Mouse (Mus musculus): ENCODE measurements around the gene Lzts3. TPM values are rescaled to one million over a fixed set of nuclear protein-coding genes. Genes with fewer than 3 reads are reported as not detected.

The Lzts3 gene
- polyA plus RNA-seq, 2 experiments: 1.4 to 14.6 TPM

DNA sequence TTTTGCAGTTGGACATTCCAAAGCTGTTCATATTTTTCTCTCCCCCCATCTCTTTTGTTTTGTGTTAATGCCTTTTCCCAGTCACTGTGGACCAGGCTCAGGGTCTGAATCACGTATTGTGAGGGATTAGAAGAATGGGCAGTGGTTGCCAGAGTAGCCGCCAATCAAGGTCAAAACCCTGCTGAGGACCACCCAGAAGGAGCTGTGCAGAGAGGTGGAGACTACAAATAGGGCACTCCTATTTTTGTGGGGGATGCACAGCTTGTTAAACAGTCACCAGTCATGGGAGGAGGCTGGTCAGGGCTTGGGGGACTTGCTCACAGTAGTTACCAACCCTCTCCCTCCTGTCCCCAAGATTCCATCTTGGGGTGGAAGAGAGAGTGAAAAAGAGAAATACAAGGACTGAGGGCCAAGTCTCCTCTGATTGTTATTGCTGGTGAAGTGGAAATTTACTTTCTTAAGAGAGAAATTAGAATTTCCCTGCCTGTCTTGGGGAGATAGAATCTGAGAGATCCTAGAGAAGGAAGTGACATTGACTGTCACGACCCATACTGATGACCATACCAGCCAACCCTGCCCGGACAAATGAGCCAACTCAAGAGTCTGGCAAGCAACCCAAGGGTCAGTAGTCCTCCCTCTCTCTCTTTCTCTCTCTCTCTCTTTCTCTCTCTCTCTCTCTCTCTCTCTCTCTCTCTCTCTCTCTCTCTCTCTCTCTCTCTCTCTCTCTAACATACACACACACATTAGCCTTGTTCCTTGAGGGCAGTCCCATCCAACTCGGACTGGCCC, 9.5 kb downstream of the Lzts3 start:
- H3K4me2 ChIP-seq (replicated peaks; ENCODE audit: low read depth, low read length, severe bottlenecking): no peak overlapping the region
- H3K9me3 ChIP-seq (ENCODE audit: control insufficient read depth, low read length): no peaks in the 10 kb centered on the region
- H3K27ac ChIP-seq (replicated peaks; ENCODE audit: low read depth, low read length): no peak overlapping the region
- peaks cover 2% of the 10 kb centered on the region; the same call in 1 of the 2 replicates for H3K36me3 ChIP-seq (ENCODE audit: control insufficient read depth, insufficient read depth, low read length)
- H3K27me3 ChIP-seq (ENCODE audit: control insufficient read depth, insufficient read depth, low read length): peaks cover 30% of the 10 kb centered on the region
- 55% methylated on average over 5 of the region's 5 CpGs for WGBS
- no peak for ATAC-seq (ENCODE audit: low FRiP score, low read depth)
- peaks cover 17% of the 10 kb centered on the region for H3K4me1 ChIP-seq (ENCODE audit: control insufficient read depth, insufficient read depth, low read length)
- H3K9ac ChIP-seq (ENCODE audit: low read depth, low read length, severe bottlenecking): no peak overlapping the region
- no peak for TF ChIP-seq POLR2A (IDR thresholded peaks at IDR 0.05; ENCODE audit: borderline replicate concordance, extremely low read depth, insufficient read depth, insufficient read length)
- no peak overlapping the region for H3K4me3 ChIP-seq (replicated peaks; ENCODE audit: low read length)
- DNase-seq (ENCODE audit: low spot score): no peak

DNA sequence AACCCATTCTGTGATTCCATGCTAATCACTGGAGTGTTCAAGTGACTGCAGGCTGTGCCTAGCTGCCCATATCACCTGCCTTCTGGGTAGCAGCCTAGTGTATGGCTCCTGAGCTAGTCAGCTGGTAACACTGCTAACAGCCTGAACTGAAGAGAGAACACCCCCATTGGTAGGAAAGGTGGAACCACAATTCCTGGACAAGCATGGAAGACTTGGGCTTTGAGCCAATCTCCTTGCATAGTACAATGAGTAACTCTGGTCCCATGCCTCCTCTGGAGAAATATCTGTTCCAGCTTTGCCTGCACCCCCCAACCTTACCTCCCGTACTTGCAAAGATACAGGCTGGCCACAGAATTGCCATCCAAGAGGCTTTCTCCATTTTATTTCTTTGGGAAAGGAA, 10.2 kb downstream of the Lzts3 start:
- ATAC-seq (ENCODE audit: low FRiP score, low read depth): no peak
- WGBS: 63% methylated on average over 1 of the region's 1 CpGs
- Histone ChIP-seq H3K4me1 (ENCODE audit: control insufficient read depth, insufficient read depth, low read length) (peaks cover 17% of the 10 kb centered on the region), H3K27me3 (ENCODE audit: control insufficient read depth, insufficient read depth, low read length) (peaks cover 29% of the 10 kb centered on the region), H3K9ac (ENCODE audit: low read depth, low read length, severe bottlenecking) (no peak overlapping the region), H3K9me3 (ENCODE audit: control insufficient read depth, low read length) (no peaks in the 10 kb centered on the region), H3K4me3 (replicated peaks; ENCODE audit: low read length) (no peak overlapping the region), H3K4me2 (replicated peaks; ENCODE audit: low read depth, low read length, severe bottlenecking) (no peak overlapping the region), H3K36me3 (ENCODE audit: control insufficient read depth, insufficient read depth, low read length) (peaks cover 6% of the 10 kb centered on the region), H3K27ac (replicated peaks; ENCODE audit: low read depth, low read length) (no peak overlapping the region)
- no peak for TF ChIP-seq POLR2A (IDR thresholded peaks at IDR 0.05; ENCODE audit: borderline replicate concordance, extremely low read depth, insufficient read depth, insufficient read length)
- no peak for DNase-seq (ENCODE audit: low spot score)

DNA sequence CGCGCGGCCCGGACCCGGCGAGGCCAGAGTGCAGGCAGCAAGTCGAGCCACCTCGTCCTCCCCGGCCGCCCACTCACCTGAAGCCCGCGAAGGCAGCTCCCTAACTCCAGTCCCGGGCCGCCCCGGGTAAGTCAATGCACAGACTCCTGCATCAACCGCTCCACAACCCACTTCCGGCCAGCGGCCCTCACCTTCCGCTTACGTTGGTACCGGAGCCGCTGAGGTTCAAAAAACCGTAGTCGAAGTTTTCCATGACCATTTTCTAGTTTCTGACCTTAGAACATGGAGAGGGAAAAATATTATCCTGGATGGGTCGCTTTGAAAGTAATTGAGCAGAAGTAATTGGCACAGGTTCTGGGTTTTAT, 12.8 kb downstream of the Lzts3 start, which contains the start of the genes Fastkd5 and Ubox5:
Gene Fastkd5 (minus strand): TSS at position 189 of the 365 bp plus-strand sequence.
Gene Ubox5 (minus strand): TSS at position 200 of the 365 bp plus-strand sequence.
- under 1% methylated on average over 18 of the region's 25 CpGs for WGBS
- 0 out of 2 replicates have a peak, but pooled peaks have one; percentile 41 for TF ChIP-seq POLR2A (IDR thresholded peaks at IDR 0.05; ENCODE audit: borderline replicate concordance, extremely low read depth, insufficient read depth, insufficient read length)

DNA sequence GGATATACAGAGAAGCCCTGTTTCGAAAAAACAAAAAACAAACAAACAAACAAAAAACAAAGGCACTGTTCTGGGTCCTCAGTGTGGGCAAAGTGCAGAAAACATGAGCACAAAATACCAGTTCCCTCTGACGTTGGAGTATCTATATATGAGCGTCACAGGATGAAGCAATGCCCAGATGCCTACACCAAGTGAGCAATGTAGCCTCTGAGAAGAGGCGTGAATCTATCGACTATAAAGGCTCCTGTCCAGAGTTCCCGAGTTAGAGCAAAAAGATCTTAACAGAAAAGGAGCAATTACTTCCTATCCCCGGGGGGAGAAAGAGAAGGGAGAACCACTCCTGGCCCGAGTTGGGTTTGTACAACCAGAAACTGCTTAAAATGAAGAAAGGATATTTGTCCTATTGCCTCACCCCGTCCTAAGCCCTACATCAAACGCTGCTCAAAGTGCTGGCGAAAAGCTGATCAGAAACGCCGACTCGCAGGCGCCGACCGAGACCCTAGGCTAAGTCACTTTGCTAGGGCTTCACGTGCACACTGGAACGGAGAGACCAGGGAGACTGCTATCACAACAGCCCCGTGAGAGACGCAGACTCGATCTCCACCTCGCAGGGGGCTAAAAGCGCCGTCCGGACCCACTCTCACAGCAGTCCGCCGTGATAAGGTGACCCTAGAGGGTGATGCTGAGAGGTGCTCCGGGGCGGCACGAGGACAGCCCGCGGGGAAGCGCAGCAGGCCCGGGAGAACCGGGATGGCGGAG, 13.3 kb downstream of the Lzts3 start:
- DNase-seq (ENCODE audit: low spot score) (no peak), ATAC-seq (ENCODE audit: low FRiP score, low read depth) (peak; percentile 37)
- Histone ChIP-seq H3K27me3 (ENCODE audit: control insufficient read depth, insufficient read depth, low read length) (peaks cover under 1% of the 10 kb centered on the region; the same call in 1 of the 2 replicates), H3K4me3 (replicated peaks; ENCODE audit: low read length) (peak overlapping the region; percentile 83), H3K9me3 (ENCODE audit: control insufficient read depth, low read length) (no peaks in the 10 kb centered on the region), H3K27ac (replicated peaks; ENCODE audit: low read depth, low read length) (peak overlapping the region; percentile 70), H3K4me1 (ENCODE audit: control insufficient read depth, insufficient read depth, low read length) (peaks cover 5% of the 10 kb centered on the region), H3K9ac (ENCODE audit: low read depth, low read length, severe bottlenecking) (peak overlapping the region; percentile 92), H3K36me3 (ENCODE audit: control insufficient read depth, insufficient read depth, low read length) (peaks cover 26% of the 10 kb centered on the region), H3K4me2 (replicated peaks; ENCODE audit: low read depth, low read length, severe bottlenecking) (peak overlapping the region; percentile 81)
- no peak for TF ChIP-seq POLR2A (IDR thresholded peaks at IDR 0.05; ENCODE audit: borderline replicate concordance, extremely low read depth, insufficient read depth, insufficient read length)
- 4% methylated on average over 33 of the region's 37 CpGs for WGBS

More for the DNA sequence above, 12.8 kb downstream of the Lzts3 start, which contains the start of the genes Fastkd5 and Ubox5:
- H3K36me3 ChIP-seq (ENCODE audit: control insufficient read depth, insufficient read depth, low read length): peaks cover 26% of the 10 kb centered on the region
- DNase-seq (ENCODE audit: low spot score): peak; percentile 92
- peak within 1 kb of the TSS; percentile 83 for H3K4me3 ChIP-seq (replicated peaks; ENCODE audit: low read length)
- peaks cover 10% of the 10 kb centered on the region for H3K4me1 ChIP-seq (ENCODE audit: control insufficient read depth, insufficient read depth, low read length)
- ATAC-seq (ENCODE audit: low FRiP score, low read depth): peak; percentile 90
- peak within 1 kb of the TSS; percentile 70 for H3K27ac ChIP-seq (replicated peaks; ENCODE audit: low read depth, low read length)
- H3K27me3 ChIP-seq (ENCODE audit: control insufficient read depth, insufficient read depth, low read length): peaks cover 6% of the 10 kb centered on the region
- H3K9me3 ChIP-seq (ENCODE audit: control insufficient read depth, low read length): no peaks in the 10 kb centered on the region
- H3K9ac ChIP-seq (ENCODE audit: low read depth, low read length, severe bottlenecking): peak within 1 kb of the TSS; percentile 92
- H3K4me2 ChIP-seq (replicated peaks; ENCODE audit: low read depth, low read length, severe bottlenecking): peak within 1 kb of the TSS; percentile 81

DNA sequence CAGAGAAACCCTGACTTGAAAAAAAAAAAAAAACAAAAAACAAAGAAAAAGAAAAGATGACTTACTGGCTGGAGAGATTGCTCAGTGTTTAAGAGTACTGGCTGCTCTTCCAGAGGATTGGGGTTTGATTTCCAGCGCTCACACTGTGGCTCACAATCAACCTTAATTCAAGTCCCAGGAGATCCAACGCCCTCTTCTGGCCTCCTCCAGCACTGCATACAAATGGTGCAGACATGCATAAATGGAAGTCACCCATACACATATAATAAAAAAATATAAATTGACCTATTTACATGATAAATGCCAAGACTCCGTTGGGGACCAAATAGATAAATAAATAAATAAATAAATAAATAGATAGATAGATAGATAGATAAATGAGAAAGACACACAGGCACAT, 14.2 kb downstream of the Lzts3 start:
- no peak for ATAC-seq (ENCODE audit: low FRiP score, low read depth)
- 55% methylated on average over 3 of the region's 3 CpGs for WGBS
- no peak overlapping the region for H3K27ac ChIP-seq (replicated peaks; ENCODE audit: low read depth, low read length)
- no peak overlapping the region for H3K9ac ChIP-seq (ENCODE audit: low read depth, low read length, severe bottlenecking)
- H3K4me3 ChIP-seq (replicated peaks; ENCODE audit: low read length): peak overlapping the region; percentile 83
- H3K4me1 ChIP-seq (ENCODE audit: control insufficient read depth, insufficient read depth, low read length): peaks cover 5% of the 10 kb centered on the region
- no peak for DNase-seq (ENCODE audit: low spot score)
- no peaks in the 10 kb centered on the region for H3K9me3 ChIP-seq (ENCODE audit: control insufficient read depth, low read length)
- peak overlapping the region; percentile 81 for H3K4me2 ChIP-seq (replicated peaks; ENCODE audit: low read depth, low read length, severe bottlenecking)
- no peak for TF ChIP-seq POLR2A (IDR thresholded peaks at IDR 0.05; ENCODE audit: borderline replicate concordance, extremely low read depth, insufficient read depth, insufficient read length)
- no peaks in the 10 kb centered on the region for H3K27me3 ChIP-seq (ENCODE audit: control insufficient read depth, insufficient read depth, low read length)
- H3K36me3 ChIP-seq (ENCODE audit: control insufficient read depth, insufficient read depth, low read length): peaks cover 26% of the 10 kb centered on the region

Measured in limb, embryonic 14.5 days (tissue).